Mouse (Mus musculus): ENCODE results near the gene Dlst.
"Not testable (repeated sequence)": the region's sequence is repeated elsewhere in the genome, so short reads cannot be mapped to it uniquely, and the experiment has no call there.

- not testable (repeated sequence) for TF ChIP-seq CTCF (IDR thresholded peaks at IDR 0.05; ENCODE audit: insufficient read depth, low read length); POLR2A (IDR thresholded peaks at IDR 0.05; ENCODE audit: borderline replicate concordance, extremely low read depth, low read depth, low read length)
Observed at GRCm38 (mm10) chr12:85144276-85144675, 33.6 kb downstream of the Dlst start.
